Comparison of ENCODE assay signal across 8 mouse cellular contexts in genomic region chr7:49426060-49426459, GRCm38 (mm10).
A peak's percentile ranks its signal among the peaks of the same experiment; 100 is the strongest.
DNase-seq lines count a peak whose midpoint lies in the region; ATAC-seq and TF ChIP-seq lines count a peak whose summit lies in the region.
"Had no signal": no experiment of that assay in that cellular context is flagged by ENCODE, and none has a peak within 500 bp of the region (broad histone marks: within the 10 kb centered on the region; RNA-seq: fewer than 3 reads in every experiment).

No protein-coding gene starts in this region.

- H3K4me2 ChIP-seq in forebrain, embryonic 11.5 days (ENCODE audit: low read depth, low read length, severe bottlenecking), result no peak overlapping the region
- no peak overlapping the region for H3K4me2 ChIP-seq in liver, postnatal 0 days (ENCODE audit: low read depth, low read length)
- H3K4me2 ChIP-seq: midbrain, embryonic 12.5 days had no signal

- peak in 1 of 2 experiments; percentile 62 for DNase-seq in left cerebral cortex, adult 2 months (ENCODE audit: extremely low spot score in 1 of 2, low spot score in 2 of 2)
- no peak for DNase-seq in left cerebral cortex, postnatal 36 days (ENCODE audit: low spot score in 2 of 2)
- DNase-seq in adrenal gland, postnatal 14 days, result peak; percentile 55
- peak; percentile 77 for DNase-seq in forebrain, embryonic 11.5 days (ENCODE audit: low spot score)
- peak; percentile 46 for DNase-seq in liver, postnatal 0 days
- peak; percentile 64 for DNase-seq in splenic B cell, adult 2 months (ENCODE audit: low read depth, low spot score)

- H3K36me3 ChIP-seq in ES-Bruce4 (ENCODE audit: control insufficient read depth, insufficient read depth, low read length, poor library complexity, severe bottlenecking), result no peaks in the 10 kb centered on the region
- H3K36me3 ChIP-seq in forebrain, embryonic 11.5 days (ENCODE audit: control insufficient read depth, insufficient read depth, low read length), result no peaks in the 10 kb centered on the region
- H3K36me3 ChIP-seq in liver, postnatal 0 days (replicated peaks; ENCODE audit: insufficient read depth, low read length), result no peaks in the 10 kb centered on the region; the same call in 1 of the 2 replicates
- no peaks in the 10 kb centered on the region for H3K36me3 ChIP-seq in splenic B cell, adult 2 months (ENCODE audit: control insufficient read depth, insufficient read depth, low read length, poor library complexity, severe bottlenecking)
- H3K36me3 ChIP-seq: midbrain, embryonic 12.5 days had no signal

- 39% methylated on average over 4 of the region's 4 CpGs for WGBS in forebrain, embryonic 11.5 days
- WGBS in liver, postnatal 0 days (ENCODE audit: insufficient replicate concordance), result 39% methylated on average over 4 of the region's 4 CpGs

- H3K9me3 ChIP-seq in ES-Bruce4 (replicated peaks; ENCODE audit: control insufficient read depth, insufficient read depth, low read length, poor library complexity, severe bottlenecking), result no peaks in the 10 kb centered on the region
- H3K9me3 ChIP-seq in forebrain, embryonic 11.5 days (ENCODE audit: control insufficient read depth, low read length), result no peaks in the 10 kb centered on the region
- H3K9me3 ChIP-seq in liver, postnatal 0 days (ENCODE audit: low read length), result no peaks in the 10 kb centered on the region
- H3K9me3 ChIP-seq: midbrain, embryonic 12.5 days had no signal

- intact Hi-C loops in left cerebral cortex, adult 2 months (cut with DNase I), result loop anchor here (1.0 to 5.0 kb wide), 2 partner anchors 174 to 294 kb away; no protein-coding TSS in a partner anchor
- intact Hi-C loops in left cerebral cortex, postnatal 36 days (cut with DNase I), result loop anchor here (2.0 to 5.0 kb wide), 4 partner anchors 27 to 293 kb away; no protein-coding TSS in a partner anchor

- H3K9ac ChIP-seq in ES-Bruce4 (ENCODE audit: low read depth, poor library complexity, severe bottlenecking), result no peak overlapping the region
- peak overlapping the region; percentile 16; the same call in 1 of the 2 replicates for H3K9ac ChIP-seq in forebrain, embryonic 11.5 days (ENCODE audit: low read length)
- H3K9ac ChIP-seq in liver, postnatal 0 days (replicated peaks), result no peak overlapping the region
- H3K9ac ChIP-seq: midbrain, embryonic 12.5 days had no signal

- TF ChIP-seq POLR2A in ES-Bruce4 (IDR thresholded peaks at IDR 0.05; ENCODE audit: insufficient read depth, low read length), result no peak

- peak; percentile 87 for TF ChIP-seq CTCF in left cerebral cortex, adult 2 months (IDR thresholded peaks at IDR 0.05)
- TF ChIP-seq CTCF in ES-Bruce4 (IDR thresholded peaks at IDR 0.05; ENCODE audit: low read depth, low read length), result peak; percentile 30
- TF ChIP-seq CTCF in liver, postnatal 0 days (IDR thresholded peaks at IDR 0.05; ENCODE audit: low read depth), result peak; percentile 71

- H3K4me1 ChIP-seq in ES-Bruce4 (ENCODE audit: control insufficient read depth, insufficient read depth, low read length), result no peaks in the 10 kb centered on the region
- H3K4me1 ChIP-seq in forebrain, embryonic 11.5 days (replicated peaks; ENCODE audit: control insufficient read depth, insufficient read depth, low read length), result no peaks in the 10 kb centered on the region
- 0 out of 2 replicates have a peak, but pooled peaks cover 3% of the 10 kb centered on the region for H3K4me1 ChIP-seq in liver, postnatal 0 days (ENCODE audit: insufficient read depth)
- H3K4me1 ChIP-seq: midbrain, embryonic 12.5 days had no signal

- H3K27ac ChIP-seq in left cerebral cortex, adult 2 months, result peak overlapping the region; percentile 24
- no peak overlapping the region for H3K27ac ChIP-seq in ES-Bruce4 (ENCODE audit: insufficient read depth, low read length)
- H3K27ac ChIP-seq in forebrain, embryonic 11.5 days (ENCODE audit: low read depth, low read length), result no peak overlapping the region
- no peak overlapping the region for H3K27ac ChIP-seq in liver, postnatal 0 days (ENCODE audit: low read depth)
- H3K27ac ChIP-seq: midbrain, embryonic 12.5 days had no signal

- no peak for ATAC-seq in forebrain, embryonic 11.5 days (replicated peaks; ENCODE audit: low FRiP score)
- no peak for ATAC-seq in liver, postnatal 0 days

- TF ChIP-seq EP300 in ES-Bruce4 (IDR thresholded peaks at IDR 0.05; ENCODE audit: insufficient read depth, low read depth, low read length), result no peak
- TF ChIP-seq EP300 in liver, postnatal 0 days (IDR thresholded peaks at IDR 0.05; ENCODE audit: low read depth), result no peak

- H3K27me3 ChIP-seq in ES-Bruce4 (ENCODE audit: control insufficient read depth, insufficient read depth, low read length, poor library complexity, severe bottlenecking), result no peaks in the 10 kb centered on the region
- no peaks in the 10 kb centered on the region for H3K27me3 ChIP-seq in forebrain, embryonic 11.5 days (ENCODE audit: control insufficient read depth, insufficient read depth, low read length)
- no peaks in the 10 kb centered on the region for H3K27me3 ChIP-seq in liver, postnatal 0 days (ENCODE audit: insufficient read depth, low read length)
- H3K27me3 ChIP-seq in splenic B cell, adult 2 months (ENCODE audit: control insufficient read depth, insufficient read depth, low read length, poor library complexity, severe bottlenecking), result no peaks in the 10 kb centered on the region
- H3K27me3 ChIP-seq: midbrain, embryonic 12.5 days had no signal

- no peak overlapping the region for H3K4me3 ChIP-seq in left cerebral cortex, adult 2 months
- no peak overlapping the region for H3K4me3 ChIP-seq in ES-Bruce4 (ENCODE audit: low read depth, low read length)
- H3K4me3 ChIP-seq in forebrain, embryonic 11.5 days (ENCODE audit: low read depth, low read length), result no peak overlapping the region
- no peak overlapping the region for H3K4me3 ChIP-seq in liver, postnatal 0 days (ENCODE audit: low read depth, low read length)
- H3K4me3 ChIP-seq: midbrain, embryonic 12.5 days had no signal

Comparison
In these comparisons a context has a peak if more than half of its experiments do, and no peak if none do; other contexts are left out.
1. DNase-seq: peak in adrenal gland, postnatal 14 days (single experiment), forebrain, embryonic 11.5 days (single experiment), liver, postnatal 0 days (single experiment) and splenic B cell, adult 2 months (single experiment); none in left cerebral cortex, postnatal 36 days (0 of 2).
2. CTCF ChIP-seq: peak in every context shown above with its lines; median percentile 87 in left cerebral cortex, adult 2 months; 71 in liver, postnatal 0 days; 30 in ES-Bruce4.